Mouse (Mus musculus) embryonic facial prominence, embryonic 14.5 days (tissue): ENCODE results near the gene Tspear. TPM values are rescaled to one million over a fixed set of nuclear protein-coding genes. Genes with fewer than 3 reads are reported as not detected.
"Not testable (repeated sequence)": the region's sequence is repeated elsewhere in the genome, so short reads cannot be mapped to it uniquely, and the experiment has no call there.

Source experiments
- ATAC-seq: fragments of 200-750 bp; cut with Nextera tagmentation; 2 replicates; pipeline ENCODE4 v1.8.0; 2017; ENCODE audit warnings: low read depth, moderate number of reproducible peaks, moderate TSS enrichment
- DNase-seq: peaks from one replicate; pipeline ENCODE4 v3.0.0-alpha.2; 2015; ENCODE audit warnings: low spot score
- H3K27ac ChIP-seq: fragments of 300-500 bp; sonication (generic); replicated peaks from 2 replicates; pipeline ENCODE4 v1.5.1; 2014; ENCODE audit warnings: low read depth, mild to moderate bottlenecking, low read length, moderate library complexity
- H3K27me3 ChIP-seq: fragments of 300-500 bp; sonication (generic); replicated peaks from 2 replicates; pipeline ENCODE4 v1.6.1; 2014; ENCODE audit warnings: low read length; ENCODE audit not compliant: control insufficient read depth, insufficient read depth
- H3K36me3 ChIP-seq: fragments of 300-500 bp; sonication (generic); 2 replicates; pipeline ENCODE4 v1.6.1; 2014; ENCODE audit warnings: low read length, mixed read lengths; ENCODE audit not compliant: control insufficient read depth, insufficient read depth
- H3K4me1 ChIP-seq: fragments of 300-500 bp; sonication (generic); 2 replicates; pipeline ENCODE4 v1.6.1; 2014; ENCODE audit warnings: antibody characterized with exemption, low read length; ENCODE audit not compliant: control insufficient read depth, insufficient read depth
- H3K4me2 ChIP-seq: fragments of 300-500 bp; sonication (generic); 2 replicates; pipeline ENCODE4 v1.6.1; 2014; ENCODE audit warnings: low read depth, mild to moderate bottlenecking, low read length, moderate library complexity, mixed read lengths
- H3K4me3 ChIP-seq: fragments of 300-500 bp; sonication (generic); 2 replicates; pipeline ENCODE4 v1.5.1; 2014; ENCODE audit warnings: low read depth, mild to moderate bottlenecking, low read length
- H3K9ac ChIP-seq: fragments of 300-500 bp; sonication (generic); 2 replicates; pipeline ENCODE4 v1.6.1; 2014; ENCODE audit warnings: low read depth, mild to moderate bottlenecking, low read length, moderate library complexity, mixed read lengths
- H3K9me3 ChIP-seq: fragments of 300-500 bp; sonication (generic); 2 replicates; pipeline ENCODE4 v1.6.1; 2016; ENCODE audit warnings: low read length; ENCODE audit not compliant: control insufficient read depth
- WGBS: fragments of 180-500 bp; shearing (Covaris S2); extraction: QIAGEN DNeasy Blood & Tissue Kit; methylation state at CpG from one replicate; pipeline ENCODE4 v1.1.7; 2014; 5-methylcytosine and 5-hydroxymethylcytosine counted together
- polyA plus RNA-seq: library from polyadenylated mRNA; unstranded; fragments of >200 nt; fragmentation: Nextera tagmentation; extraction: Ambion mirVana; gene quantifications from 2 replicates; pipeline ENCODE4 v1.2.1, GENCODE M21; 2014

The Tspear gene
- polyA plus RNA-seq, 1 experiment from 2014 or later = 1.3 TPM

DNA sequence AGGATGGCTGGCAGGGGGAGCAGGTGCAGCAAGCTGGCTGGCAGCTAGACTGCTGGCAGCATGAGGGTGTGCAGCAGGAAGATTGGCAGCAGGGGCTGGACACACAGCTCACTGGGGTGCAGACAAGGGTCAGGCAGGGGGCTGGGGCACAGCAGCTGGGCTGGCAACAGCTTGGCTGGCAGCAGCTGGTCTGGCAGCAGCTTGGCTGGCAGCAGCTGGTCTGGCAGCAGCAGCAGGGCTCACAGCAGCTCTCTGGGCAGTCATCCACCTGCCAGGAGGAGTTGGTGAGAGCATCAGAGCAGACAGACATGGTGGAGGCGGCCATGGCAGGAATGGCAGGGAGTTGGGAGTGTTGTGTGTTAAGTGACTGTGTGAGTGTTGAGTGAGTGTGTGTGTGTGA is 101.5 kb downstream of the Tspear start, which contains the start of gene Gm7137:
TSS of gene Gm7137 (minus strand) at position 325 of the 400 bp plus-strand sequence.
- not testable (repeated sequence) for DNase-seq, H3K4me2 ChIP-seq, H3K36me3 ChIP-seq, ATAC-seq, H3K4me1 ChIP-seq, H3K27me3 ChIP-seq, H3K4me3 ChIP-seq, H3K9ac ChIP-seq, H3K9me3 ChIP-seq, H3K27ac ChIP-seq
- WGBS = no CpG with 5 or more reads among the region's 1 CpGs

DNA sequence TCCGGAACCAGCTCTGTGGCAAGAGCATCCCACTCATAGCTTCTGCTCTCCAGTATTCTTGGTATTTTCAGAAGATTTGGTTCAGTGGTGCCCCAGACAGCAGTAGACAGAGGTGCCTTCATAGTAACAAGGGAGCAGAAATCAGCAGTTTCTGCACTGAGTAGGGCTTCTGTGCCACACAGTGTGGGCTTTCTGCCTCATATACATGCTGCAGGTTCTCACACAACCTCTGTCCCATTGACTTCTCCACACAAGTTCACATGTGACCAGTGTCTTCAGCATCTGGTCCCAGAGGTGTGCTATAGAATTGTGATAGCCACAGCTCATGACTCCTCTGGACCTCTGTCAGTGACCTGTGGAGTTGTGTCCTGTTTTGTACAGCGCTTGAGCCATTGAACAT is 102.3 kb downstream of the Tspear start:
- WGBS = 68% methylated on average over 2 of the region's 2 CpGs
- H3K9ac ChIP-seq = no peak overlapping the region
- DNase-seq (no peak), ATAC-seq (no peak)
- H3K4me2 ChIP-seq = no peak overlapping the region
- H3K36me3 ChIP-seq = no peaks in the 10 kb centered on the region
- no peaks in the 10 kb centered on the region for H3K4me1 ChIP-seq
- no peak overlapping the region for H3K4me3 ChIP-seq
- no peaks in the 10 kb centered on the region for H3K9me3 ChIP-seq
- H3K27ac ChIP-seq = no peak overlapping the region
- H3K27me3 ChIP-seq = no peaks in the 10 kb centered on the region

DNA sequence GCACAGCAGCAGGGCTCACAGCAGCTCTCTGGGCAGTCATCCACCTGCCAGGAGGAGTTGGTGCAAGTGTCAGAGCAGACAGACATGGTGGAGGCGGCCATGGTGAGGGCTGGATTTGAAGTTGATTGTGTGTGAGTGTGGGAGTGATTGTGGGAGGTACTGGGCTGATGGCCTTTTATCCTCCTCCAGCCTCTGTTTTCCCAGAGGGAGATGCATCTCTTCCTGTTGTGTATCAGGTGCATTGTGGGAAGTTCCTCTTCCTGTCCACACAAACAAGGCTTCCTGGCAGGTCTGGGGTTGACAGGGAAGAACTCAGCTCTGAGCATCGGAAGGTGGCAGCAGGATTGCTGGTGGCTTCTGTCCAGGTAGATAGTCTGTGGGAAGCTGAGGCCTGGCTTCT is 108.6 kb downstream of the Tspear start, which contains the start of gene Gm9639:
TSS of gene Gm9639 (minus strand) at position 101 of the 400 bp plus-strand sequence.
- H3K36me3 ChIP-seq = no peaks in the 10 kb centered on the region
- ATAC-seq = no peak
- no peak within 1 kb of the TSS for H3K9ac ChIP-seq
- no peak within 1 kb of the TSS for H3K27ac ChIP-seq
- no peak within 1 kb of the TSS for H3K4me2 ChIP-seq
- no peak within 1 kb of the TSS for H3K4me3 ChIP-seq
- no peaks in the 10 kb centered on the region for H3K27me3 ChIP-seq
- H3K4me1 ChIP-seq = no peaks in the 10 kb centered on the region
- no peaks in the 10 kb centered on the region for H3K9me3 ChIP-seq
- no peak for DNase-seq
- 37% methylated on average over 2 of the region's 2 CpGs for WGBS

DNA sequence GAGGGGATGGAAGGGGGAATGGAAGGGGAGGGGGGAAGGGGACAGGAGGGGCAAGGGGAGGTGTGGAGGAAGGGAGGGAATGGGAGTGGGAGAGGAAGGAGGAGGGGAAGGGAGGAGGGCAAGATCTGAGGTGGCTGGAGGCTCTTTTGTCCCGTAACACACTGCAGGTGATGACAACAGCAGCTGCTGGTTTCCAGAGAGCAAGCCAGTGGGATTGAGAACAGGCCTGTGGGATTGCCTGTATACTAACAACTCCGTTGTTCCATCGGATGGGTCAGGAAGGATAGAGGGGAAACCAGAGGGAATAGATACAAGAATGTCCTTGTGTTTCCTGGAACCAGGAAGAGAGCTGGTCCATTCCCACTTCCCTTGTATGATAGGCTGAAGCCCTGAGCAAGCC is 111.3 kb downstream of the Tspear start:
- Histone ChIP-seq H3K27me3 (no peaks in the 10 kb centered on the region), H3K4me3 (no peak overlapping the region), H3K9ac (no peak overlapping the region), H3K27ac (no peak overlapping the region), H3K9me3 (no peaks in the 10 kb centered on the region), H3K4me2 (no peak overlapping the region), H3K4me1 (no peaks in the 10 kb centered on the region), H3K36me3 (no peaks in the 10 kb centered on the region)
- no peak for DNase-seq
- no peak for ATAC-seq
- 7% methylated on average over 3 of the region's 3 CpGs for WGBS

DNA sequence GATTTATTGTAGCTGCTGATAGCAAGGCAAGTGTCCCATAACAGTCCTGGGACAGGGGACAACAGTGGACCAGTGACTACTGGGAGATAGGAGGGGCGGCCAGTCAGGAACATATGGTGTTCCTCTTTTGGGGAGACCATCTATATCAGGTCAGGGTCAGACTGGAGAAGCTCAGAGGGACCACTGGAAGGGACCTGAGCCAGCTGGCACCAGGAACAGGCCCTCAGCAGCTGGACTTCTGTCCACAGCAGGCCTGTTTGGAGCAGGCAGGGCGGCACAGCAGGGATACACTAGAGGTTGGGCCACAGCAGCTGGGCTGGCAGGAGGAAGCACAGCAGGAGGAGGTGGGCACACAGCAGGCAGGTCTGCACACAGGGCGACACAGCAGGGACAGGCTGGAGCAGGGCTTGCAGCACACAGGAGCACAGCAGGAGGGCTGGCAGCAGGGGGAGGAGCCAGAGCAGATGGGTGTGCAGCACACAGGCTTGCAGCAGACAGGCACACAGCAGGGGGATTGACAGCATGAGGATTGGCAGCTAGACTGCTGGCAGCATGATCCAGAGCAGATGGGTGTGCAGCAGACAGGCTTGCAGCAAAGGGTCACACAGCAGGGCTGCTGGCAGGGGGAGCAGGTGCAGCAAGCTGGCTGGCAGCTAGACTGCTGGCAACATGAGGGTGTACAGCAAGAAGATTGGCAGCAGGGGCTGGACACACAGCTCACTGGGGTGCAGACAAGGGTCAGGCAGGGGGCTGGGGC is 112.0 kb downstream of the Tspear start:
- H3K27ac ChIP-seq, DNase-seq, H3K36me3 ChIP-seq, H3K27me3 ChIP-seq, H3K4me1 ChIP-seq, H3K4me2 ChIP-seq, H3K9me3 ChIP-seq, ATAC-seq, H3K4me3 ChIP-seq, H3K9ac ChIP-seq: not testable (repeated sequence)
- WGBS = 40% methylated on average over 3 of the region's 3 CpGs

DNA sequence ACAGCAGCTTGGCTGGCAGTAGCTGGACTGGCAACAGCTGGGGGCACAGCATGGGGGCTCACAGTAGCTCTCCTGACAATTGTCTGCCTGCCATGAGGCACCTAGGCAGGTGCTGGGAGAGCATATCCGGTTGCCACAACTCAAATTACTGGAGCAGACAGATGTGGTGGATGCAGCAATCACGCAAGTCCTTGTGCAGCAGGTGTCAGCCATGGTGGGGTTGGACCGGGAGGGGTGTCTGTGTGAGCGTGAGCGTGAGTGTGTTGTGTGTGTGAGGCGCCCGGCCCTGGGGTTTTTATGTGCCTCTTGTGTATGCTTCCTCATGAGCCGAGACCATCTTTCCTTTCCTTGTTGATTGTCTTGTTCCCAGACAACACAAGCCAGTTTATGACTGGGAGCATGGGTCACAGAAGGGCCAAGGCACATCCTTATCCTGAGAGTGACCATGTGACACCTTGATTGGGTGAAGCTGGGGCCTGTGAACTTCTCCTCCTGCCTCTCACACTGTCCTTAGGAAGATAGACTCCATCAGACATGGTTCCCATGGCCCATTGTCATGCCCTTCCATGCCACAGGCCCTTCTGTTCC is 112.6 kb downstream of the Tspear start, which contains the start of gene Gm19668:
TSS of gene Gm19668 (minus strand) at position 213 of the 588 bp plus-strand sequence.
- DNase-seq = peak; percentile 41
- H3K27ac ChIP-seq = no peak within 1 kb of the TSS
- ATAC-seq = peak; percentile 71
- H3K4me1 ChIP-seq = no peaks in the 10 kb centered on the region
- no peak within 1 kb of the TSS for H3K9ac ChIP-seq
- 56% methylated on average over 8 of the region's 8 CpGs for WGBS
- no peak within 1 kb of the TSS for H3K4me3 ChIP-seq
- H3K36me3 ChIP-seq = no peaks in the 10 kb centered on the region
- H3K4me2 ChIP-seq = no peak within 1 kb of the TSS
- no peaks in the 10 kb centered on the region for H3K27me3 ChIP-seq
- H3K9me3 ChIP-seq = no peaks in the 10 kb centered on the region

DNA sequence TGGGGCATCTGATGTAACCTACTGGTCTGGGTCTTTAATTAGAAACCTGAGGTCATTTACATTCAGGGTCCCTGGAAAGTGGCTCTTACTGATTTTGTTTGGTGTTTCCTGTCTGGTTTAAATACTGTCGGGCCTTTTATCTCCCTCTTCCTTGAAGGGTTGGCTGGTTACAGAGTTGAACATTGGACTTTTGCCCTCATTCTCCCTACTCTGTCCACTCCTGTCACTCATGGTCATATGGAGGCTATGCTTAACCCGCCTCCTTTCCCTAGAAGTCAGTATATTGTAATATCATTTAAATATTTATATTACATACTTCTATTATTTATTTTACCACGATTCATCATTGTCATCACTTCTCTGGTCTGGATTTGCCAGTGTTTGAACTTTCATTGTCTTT is 117.7 kb downstream of the Tspear start:
- WGBS = 77% methylated on average over 3 of the region's 3 CpGs
- H3K27me3 ChIP-seq = no peaks in the 10 kb centered on the region
- no peak overlapping the region for H3K27ac ChIP-seq
- H3K9me3 ChIP-seq = no peaks in the 10 kb centered on the region
- no peak overlapping the region for H3K4me3 ChIP-seq
- DNase-seq (no peak), ATAC-seq (no peak)
- H3K4me2 ChIP-seq = no peak overlapping the region
- H3K9ac ChIP-seq = no peak overlapping the region
- no peaks in the 10 kb centered on the region for H3K36me3 ChIP-seq
- H3K4me1 ChIP-seq = no peaks in the 10 kb centered on the region

DNA sequence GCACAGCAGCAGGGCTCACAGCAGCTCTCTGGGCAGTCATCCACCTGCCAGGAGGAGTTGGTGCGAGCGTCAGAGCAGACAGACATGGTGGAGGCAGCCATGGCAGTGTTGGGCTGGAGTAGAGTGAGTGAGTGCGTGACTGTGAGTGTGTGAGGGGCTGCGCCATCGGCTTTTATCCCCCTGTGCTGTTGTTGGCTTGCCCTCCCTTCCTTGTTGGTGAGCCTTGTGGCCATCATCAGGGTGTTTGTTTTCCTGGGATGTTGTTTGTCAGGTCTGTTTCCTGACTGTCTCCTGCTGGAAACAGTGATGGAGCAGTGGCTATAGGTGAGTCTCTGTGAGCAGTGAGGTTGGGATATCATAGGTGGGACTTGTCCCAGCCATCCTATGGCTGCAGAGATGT is 125.4 kb downstream of the Tspear start, which contains the start of gene Gm9507:
TSS of gene Gm9507 (minus strand) at position 101 of the 400 bp plus-strand sequence.
- WGBS = 50% methylated on average over 3 of the region's 5 CpGs

More for the DNA sequence above, 125.4 kb downstream of the Tspear start, which contains the start of gene Gm9507:
- ATAC-seq = no peak
- H3K27ac ChIP-seq = no peak within 1 kb of the TSS
- no peaks in the 10 kb centered on the region for H3K4me1 ChIP-seq
- no peaks in the 10 kb centered on the region for H3K9me3 ChIP-seq
- no peak within 1 kb of the TSS for H3K4me3 ChIP-seq
- no peak within 1 kb of the TSS for H3K9ac ChIP-seq
- no peak within 1 kb of the TSS for H3K4me2 ChIP-seq
- no peaks in the 10 kb centered on the region for H3K36me3 ChIP-seq
- no peak for DNase-seq
- no peaks in the 10 kb centered on the region for H3K27me3 ChIP-seq
